Mouse (Mus musculus) ES-E14 (cell line): ENCODE measurements around the gene Lrrc61. TPM values are rescaled to one million over a fixed set of nuclear protein-coding genes. Genes with fewer than 3 reads are reported as not detected.
A peak's percentile ranks its signal among the peaks of the same experiment; 100 is the strongest.

Experiments
- DNase-seq: peaks from one replicate; pipeline ENCODE4 v3.0.0-alpha.2; 2013; ENCODE audit warnings: low read depth, low spot score
- H3K27ac ChIP-seq: 2 replicates; pipeline ENCODE4 v1.5.1; 2012; ENCODE audit warnings: low read depth, mild to moderate bottlenecking, low read length, moderate library complexity, mixed read lengths; ENCODE audit not compliant: poor library complexity, insufficient read depth, severe bottlenecking
- H3K36me3 ChIP-seq: 2 replicates; pipeline ENCODE4 v1.6.1; 2012; ENCODE audit warnings: mild to moderate bottlenecking, low read length, moderate library complexity, mixed read lengths; ENCODE audit not compliant: control insufficient read depth, poor library complexity, insufficient read depth, severe bottlenecking
- H3K4me1 ChIP-seq, 2 experiments: fragments of 150-350 bp in 1 of 2; sonication (generic) in 1 of 2; 2 replicates each; pipeline ENCODE4 v1.6.1; 2012; ENCODE audit warnings: low read length in 2 of 2, mild to moderate bottlenecking in 1 of 2, mixed read lengths in 1 of 2; ENCODE audit not compliant: control insufficient read depth in 2 of 2, insufficient read depth in 2 of 2, poor library complexity in 1 of 2
- H3K4me3 ChIP-seq, 2 experiments: fragments of 150-350 bp in 1 of 2; sonication (generic) in 1 of 2; 2 replicates each; pipeline ENCODE4 v1.5.1; 2012; ENCODE audit warnings: low read length in 2 of 2, low read depth in 1 of 2, mild to moderate bottlenecking in 1 of 2, mixed read lengths in 1 of 2; ENCODE audit not compliant: insufficient read depth in 1 of 2, poor library complexity in 1 of 2, severe bottlenecking in 1 of 2
- H3K9ac ChIP-seq: 2 replicates; pipeline ENCODE4 v1.6.1; 2012; ENCODE audit warnings: low read depth, mild to moderate bottlenecking, low read length, mixed read lengths; ENCODE audit not compliant: poor library complexity, insufficient read depth, severe bottlenecking
- H3K9me3 ChIP-seq: fragments of 150-350 bp; sonication (generic); 2 replicates; pipeline ENCODE4 v1.6.1; 2012; ENCODE audit warnings: low read depth, mild to moderate bottlenecking, low read length; ENCODE audit not compliant: control insufficient read depth, insufficient read depth
- CHD2 ChIP-seq: IDR thresholded peaks from 2 replicates; pipeline ENCODE4 v1.6.1; 2014; ENCODE audit warnings: mild to moderate bottlenecking, low read depth, low read length, inconsistent platforms
- HCFC1 ChIP-seq: IDR thresholded peaks from 2 replicates; pipeline ENCODE4 v1.6.1; 2012; ENCODE audit warnings: low read length, inconsistent platforms, borderline replicate concordance; ENCODE audit not compliant: insufficient read depth
- MAFK ChIP-seq: IDR thresholded peaks from 2 replicates; pipeline ENCODE4 v1.6.1; 2014; ENCODE audit warnings: mild to moderate bottlenecking, low read depth, low read length, inconsistent platforms; ENCODE audit not compliant: insufficient read depth
- ZC3H11A ChIP-seq: IDR thresholded peaks from 2 replicates; pipeline ENCODE4 v1.6.1; 2012; ENCODE audit warnings: low read depth, mild to moderate bottlenecking, inconsistent platforms, low read length, borderline replicate concordance
- ZNF384 ChIP-seq: IDR thresholded peaks from 2 replicates; pipeline ENCODE4 v1.6.1; 2012; ENCODE audit warnings: low read depth, low read length, inconsistent platforms
- in situ Hi-C, 2 experiments: fragments of 600-800 bp; cut with MboI; formaldehyde crosslinking; loops; one replicate each; pipeline ENCODE4 v1.15.1; 2025; ENCODE audit warnings: low sequenced_read_pairs in 2 of 2, inconsistent platforms in 1 of 2; ENCODE audit not compliant: unreplicated experiment in 2 of 2
- total RNA-seq: library from RNA; depleted of rRNA; stranded (reverse); fragments of 300-350 nt; gene quantifications from 2 replicates; pipeline ENCODE4 v1.2.3, GENCODE M21; 2012

Gene Lrrc61
- total RNA-seq, 1 experiment, result 2.0 TPM

DNA sequence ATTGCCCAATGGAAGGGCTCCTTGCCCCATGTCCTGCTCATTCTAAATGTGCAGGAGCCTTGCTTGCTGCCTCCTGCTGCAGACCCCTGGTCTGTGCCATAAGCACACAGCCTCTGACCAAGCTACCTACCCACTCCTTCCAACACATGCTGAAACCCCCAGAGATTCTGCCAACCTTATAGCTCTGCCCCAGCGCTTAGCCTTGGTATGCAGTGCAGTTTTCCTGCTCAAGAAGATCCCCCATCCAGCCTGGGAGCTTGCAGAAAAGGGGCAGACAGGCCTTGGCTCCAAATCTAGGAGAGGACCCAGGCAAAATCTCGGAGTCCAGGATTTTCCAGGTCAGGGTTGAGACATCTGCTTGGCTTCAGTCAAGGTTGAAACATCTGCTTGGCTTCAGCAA is 21.1 kb upstream of the Lrrc61 start:
- Histone ChIP-seq H3K9me3 (no peaks in the 10 kb centered on the region), H3K27ac (no peak overlapping the region), H3K9ac (no peak overlapping the region), H3K36me3 (peaks cover 10% of the 10 kb centered on the region; the same call in 1 of the 2 replicates), H3K4me3 (no peak overlapping the region), H3K4me1 (peaks cover 0 to 2% of the 10 kb centered on the region in 2 experiments; a peak in 1 of 4 replicates)
- in situ Hi-C loops, result no loop called here
- no peak for DNase-seq
- TF ChIP-seq CHD2 (no peak), ZC3H11A (no peak), HCFC1 (no peak), MAFK (no peak), ZNF384 (no peak)

DNA sequence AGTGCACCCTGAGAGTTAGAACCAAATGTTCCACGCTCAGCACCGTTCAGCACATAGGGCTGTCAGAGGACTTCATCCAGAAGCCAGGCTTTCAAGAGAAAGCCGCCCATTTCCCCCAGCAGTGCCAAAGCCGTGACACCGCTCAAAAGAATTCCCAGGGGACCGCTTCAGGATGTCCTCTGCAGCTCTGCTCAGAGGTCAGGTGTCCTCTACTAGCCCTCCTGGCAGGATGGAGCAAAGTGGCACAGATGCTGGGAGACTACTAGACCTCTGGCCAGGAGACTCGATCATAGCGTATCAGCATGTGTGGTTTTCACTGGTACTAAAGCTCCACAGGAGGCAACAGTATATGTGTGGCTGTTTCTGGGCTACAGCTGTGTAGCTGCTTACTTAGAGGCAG is 19.7 kb upstream of the Lrrc61 start:
- Histone ChIP-seq H3K27ac (no peak overlapping the region), H3K9ac (no peak overlapping the region), H3K36me3 (peaks cover 8% of the 10 kb centered on the region; the same call in 1 of the 2 replicates), H3K9me3 (no peaks in the 10 kb centered on the region), H3K4me1 (peaks cover 0 to 3% of the 10 kb centered on the region in 2 experiments; a peak in 2 of 4 replicates), H3K4me3 (no peak overlapping the region)
- TF ChIP-seq MAFK, result no peak
- TF ChIP-seq HCFC1, result no peak
- no peak for TF ChIP-seq ZC3H11A
- no peak for TF ChIP-seq ZNF384
- TF ChIP-seq CHD2, result no peak
- DNase-seq, result no peak
- in situ Hi-C loops, result no loop called here

DNA sequence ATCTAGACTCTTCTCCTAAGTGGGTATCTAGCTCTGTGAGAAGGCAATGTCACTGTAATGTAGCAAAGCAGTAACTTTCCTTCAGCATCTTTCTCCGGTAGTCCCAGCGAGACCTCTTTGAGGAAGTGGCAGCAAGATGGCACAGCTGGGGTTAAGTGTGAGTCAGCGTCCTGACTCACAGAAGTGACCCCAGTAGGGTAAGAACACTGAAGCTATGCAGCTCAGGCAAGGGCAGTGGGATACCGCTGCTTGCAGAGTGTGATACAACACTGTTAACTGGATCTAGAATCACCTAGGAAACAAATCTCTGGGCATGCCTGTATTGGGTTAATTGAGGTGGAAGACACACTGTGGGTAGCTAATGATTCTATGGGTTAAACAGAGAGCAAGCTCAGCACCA is 18.5 kb upstream of the Lrrc61 start:
- no peak for TF ChIP-seq ZC3H11A
- no peak for TF ChIP-seq ZNF384
- TF ChIP-seq MAFK, result no peak
- no peak for TF ChIP-seq HCFC1
- no peak for TF ChIP-seq CHD2
- peaks cover 0 to 3% of the 10 kb centered on the region in 2 experiments; a peak in 2 of 4 replicates for H3K4me1 ChIP-seq
- in situ Hi-C loops, result no loop called here

DNA sequence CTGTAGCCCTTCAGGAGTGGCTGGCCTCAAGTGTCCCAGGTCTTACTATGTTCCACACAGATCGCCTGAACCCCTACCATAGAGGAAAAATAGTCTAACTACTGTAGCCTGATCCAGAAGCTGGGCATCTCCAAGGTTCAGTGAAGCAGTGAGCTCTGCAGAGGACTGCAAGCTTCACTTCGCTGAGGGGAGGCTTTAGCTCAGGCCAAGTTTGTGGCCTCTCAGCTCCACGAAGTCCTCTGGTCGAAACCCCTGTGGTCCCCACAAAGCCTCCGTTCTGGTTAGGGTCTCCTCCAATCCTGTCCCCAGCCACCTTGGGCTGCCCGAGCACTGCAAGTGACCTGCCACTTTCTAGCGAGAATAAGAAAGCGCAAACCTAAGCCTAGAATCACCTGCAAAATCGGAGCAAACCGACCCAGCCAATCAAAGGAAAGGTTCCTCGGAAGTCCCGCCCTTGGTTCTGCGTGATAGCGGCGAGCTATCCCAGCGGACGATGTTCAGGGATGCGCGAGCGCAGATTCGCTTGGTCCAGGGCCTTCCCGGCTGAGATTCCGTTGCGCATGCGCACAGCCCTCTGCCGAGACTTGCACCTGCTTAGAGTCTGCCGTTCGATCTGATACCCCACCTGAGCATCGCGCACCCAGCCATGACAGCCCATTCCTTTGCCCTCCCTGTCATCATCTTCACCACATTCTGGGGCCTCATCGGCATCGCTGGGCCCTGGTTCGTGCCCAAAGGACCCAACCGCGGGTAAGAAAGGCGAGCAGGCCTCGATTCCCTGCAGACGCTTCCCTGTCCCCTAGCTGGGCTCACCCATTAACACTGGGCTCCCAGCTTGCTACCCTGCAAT is 17.3 kb upstream of the Lrrc61 start, which contains the start of gene Atp6v0e2:
Gene Atp6v0e2, plus strand, starts transcription at position 511 of the 850 bp plus-strand sequence.
- Histone ChIP-seq H3K36me3 (0 out of 2 replicates have a peak, but pooled peaks cover 2% of the 10 kb centered on the region), H3K9ac (peak within 1 kb of the TSS; percentile 44), H3K4me1 (peaks cover 0 to 6% of the 10 kb centered on the region in 2 experiments; a peak in 2 of 4 replicates), H3K27ac (no peak within 1 kb of the TSS), H3K4me3 (peak within 1 kb of the TSS; percentile 45 to 62), H3K9me3 (no peaks in the 10 kb centered on the region)
- in situ Hi-C loops, result no loop called here
- peak; percentile 83 for DNase-seq
- TF ChIP-seq ZC3H11A, result no peak
- no peak for TF ChIP-seq CHD2
- TF ChIP-seq MAFK, result no peak
- TF ChIP-seq ZNF384, result no peak
- TF ChIP-seq HCFC1, result no peak

More for the DNA sequence above, 18.5 kb upstream of the Lrrc61 start:
- Histone ChIP-seq H3K27ac (no peak overlapping the region), H3K36me3 (0 out of 2 replicates have a peak, but pooled peaks cover 2% of the 10 kb centered on the region), H3K9me3 (no peaks in the 10 kb centered on the region), H3K4me3 (no peak overlapping the region), H3K9ac (no peak overlapping the region)
- DNase-seq, result no peak
